Mouse (Mus musculus): ENCODE data around the gene Prokr2.

- no peak for TF ChIP-seq CTCF (IDR thresholded peaks at IDR 0.05; ENCODE audit: borderline replicate concordance, insufficient read depth, low read depth, low read length)
- TF ChIP-seq POLR2A (IDR thresholded peaks at IDR 0.05; ENCODE audit: borderline replicate concordance, insufficient read depth, low read length) = no peak
These were observed 33.2 kb upstream of the Prokr2 start for GRCm38 (mm10) chr2:132418414-132418813.

Measured in cerebellum, adult 2 months (tissue).